Mouse (Mus musculus): Measurements from ENCODE around the gene Hrasls.

- TF ChIP-seq CTCF (IDR thresholded peaks at IDR 0.05; ENCODE audit: extremely low read depth, insufficient read depth, low read length) (no peak), POLR2A (IDR thresholded peaks at IDR 0.05; ENCODE audit: extremely low read depth, insufficient read depth, low read length) (no peak)
Measured at GRCm38 (mm10) chr16:29216395-29217295, 7.2 kb downstream of the Hrasls start.
